Mouse (Mus musculus) CH12.LX (cell line): ENCODE data around the gene Gm5767. TPM values are rescaled to one million over a fixed set of nuclear protein-coding genes. Genes with fewer than 3 reads are reported as not detected.
A peak's percentile ranks its signal among the peaks of the same experiment; 100 is the strongest.

Experiments used
- DNase-seq: peaks from one replicate; pipeline ENCODE4 v3.0.0-alpha.2; 2013; ENCODE audit errors: extremely low read depth
- H3K27ac ChIP-seq: 2 replicates; pipeline ENCODE4 v1.5.1; 2012; ENCODE audit warnings: low read depth, mild to moderate bottlenecking, control low read depth, moderate library complexity; ENCODE audit not compliant: insufficient read depth
- H3K27me3 ChIP-seq: replicated peaks from 2 replicates; pipeline ENCODE3; 2012; ENCODE audit warnings: inconsistent platforms
- H3K36me3 ChIP-seq, 2 experiments: replicated peaks in 1 of 2; 2 replicates each; pipeline versions ENCODE3 to v1.6.1; 2012; ENCODE audit warnings: inconsistent platforms in 1 of 2, low read length in 1 of 2, mild to moderate bottlenecking in 1 of 2, mixed read lengths in 1 of 2, moderate library complexity in 1 of 2; ENCODE audit not compliant: control insufficient read depth in 1 of 2, insufficient read depth in 1 of 2
- H3K4me1 ChIP-seq, 2 experiments: 2 replicates each; pipeline ENCODE4 v1.6.1; 2012; ENCODE audit warnings: inconsistent platforms in 1 of 2, moderate library complexity in 1 of 2; ENCODE audit not compliant: insufficient read depth in 2 of 2, control insufficient read depth in 1 of 2
- H3K4me2 ChIP-seq: 2 replicates; pipeline ENCODE4 v1.6.1; 2012; ENCODE audit warnings: low read depth, mild to moderate bottlenecking, control low read depth; ENCODE audit not compliant: poor library complexity, insufficient read depth, severe bottlenecking
- H3K4me3 ChIP-seq, 3 experiments: fragments of 150-350 bp in 1 of 3; sonication (generic) in 1 of 3; replicated peaks in 1 of 3; 2 replicates each; pipeline versions ENCODE3 to v1.5.1; 2011 to 2012; ENCODE audit warnings: low read depth in 2 of 3, low read length in 2 of 3, mild to moderate bottlenecking in 2 of 3, moderate library complexity in 2 of 3, control low read depth in 1 of 3, improper control_type of control experiment in 1 of 3, inconsistent platforms in 1 of 3, mixed read lengths in 1 of 3; ENCODE audit not compliant: poor library complexity in 1 of 3
- H3K79me2 ChIP-seq: replicated peaks from 2 replicates; pipeline ENCODE4 v1.6.1; 2012; ENCODE audit warnings: mild to moderate bottlenecking, moderate library complexity; ENCODE audit not compliant: control insufficient read depth, poor library complexity, insufficient read depth, severe bottlenecking; ENCODE audit errors: extremely low read depth
- H3K9ac ChIP-seq: 2 replicates; pipeline ENCODE4 v1.6.1; 2012; ENCODE audit warnings: low read depth, mild to moderate bottlenecking, control low read depth, moderate library complexity; ENCODE audit not compliant: insufficient read depth
- H3K9me3 ChIP-seq: replicated peaks from 2 replicates; pipeline ENCODE3; 2012; ENCODE audit warnings: low read length, inconsistent platforms, mixed read lengths
- BHLHE40 ChIP-seq: IDR thresholded peaks from 2 replicates; pipeline ENCODE4 v1.6.1; 2011; ENCODE audit warnings: mild to moderate bottlenecking, low read depth, low read length, improper control_type of control experiment
- CHD1 ChIP-seq: IDR thresholded peaks from 2 replicates; pipeline ENCODE4 v1.6.1; 2012; ENCODE audit warnings: low read depth, low read length, improper control_type of control experiment, inconsistent platforms
- CHD2 ChIP-seq: IDR thresholded peaks from 2 replicates; pipeline ENCODE4 v1.6.1; 2011; ENCODE audit warnings: low read length, improper control_type of control experiment
- CTCF ChIP-seq, 2 experiments: IDR thresholded peaks in 1 of 2; conservative IDR thresholded peaks in 1 of 2; 2 replicates each; pipeline ENCODE4 v1.5.1; 2011 to 2012; ENCODE audit warnings: low read depth in 2 of 2, low read length in 2 of 2, improper control_type of control experiment in 1 of 2, inconsistent platforms in 1 of 2, mild to moderate bottlenecking in 1 of 2, moderate library complexity in 1 of 2
- E2F4 ChIP-seq: IDR thresholded peaks from 2 replicates; pipeline ENCODE4 v1.6.1; 2011; ENCODE audit warnings: low read depth, low read length, improper control_type of control experiment; ENCODE audit not compliant: insufficient replicate concordance
- ELF1 ChIP-seq: IDR thresholded peaks from 2 replicates; pipeline ENCODE4 v1.6.1; 2014; ENCODE audit warnings: low read depth, mild to moderate bottlenecking, inconsistent platforms, low read length, improper control_type of control experiment
- EP300 ChIP-seq: IDR thresholded peaks from 2 replicates; pipeline ENCODE4 v1.6.1; 2011; ENCODE audit warnings: low read length, improper control_type of control experiment
- ETS1 ChIP-seq: conservative IDR thresholded peaks from 2 replicates; pipeline ENCODE4 v1.6.1; 2012; ENCODE audit warnings: low read depth, mild to moderate bottlenecking, inconsistent platforms, low read length, improper control_type of control experiment, moderate library complexity
- GABPA ChIP-seq: IDR thresholded peaks from 2 replicates; pipeline ENCODE4 v1.6.1; 2012; ENCODE audit warnings: low read depth, low read length, improper control_type of control experiment, inconsistent platforms; ENCODE audit not compliant: insufficient replicate concordance
- HCFC1 ChIP-seq: IDR thresholded peaks from 2 replicates; pipeline ENCODE4 v1.6.1; 2012; ENCODE audit warnings: low read depth, mild to moderate bottlenecking, inconsistent platforms, low read length, improper control_type of control experiment
- IRF4 ChIP-seq: IDR thresholded peaks from 2 replicates; pipeline ENCODE4 v1.6.1; 2014; ENCODE audit warnings: low read depth, mild to moderate bottlenecking, inconsistent platforms, low read length, improper control_type of control experiment
- JUND ChIP-seq: conservative IDR thresholded peaks from 2 replicates; pipeline ENCODE4 v1.6.1; 2011; ENCODE audit warnings: low read depth, low read length, improper control_type of control experiment
- KAT2A ChIP-seq: IDR thresholded peaks from 2 replicates; pipeline ENCODE4 v1.6.1; 2012; ENCODE audit warnings: low read length, improper control_type of control experiment, inconsistent platforms; ENCODE audit not compliant: insufficient replicate concordance
- MAFK ChIP-seq: IDR thresholded peaks from 2 replicates; pipeline ENCODE4 v1.6.1; 2011; ENCODE audit warnings: low read length, improper control_type of control experiment; ENCODE audit not compliant: insufficient replicate concordance
- MAX ChIP-seq: IDR thresholded peaks from 2 replicates; pipeline ENCODE4 v1.6.1; 2011; ENCODE audit warnings: low read length, improper control_type of control experiment
- MAZ ChIP-seq: IDR thresholded peaks from 2 replicates; pipeline ENCODE4 v1.6.1; 2012; ENCODE audit warnings: low read depth, mild to moderate bottlenecking, inconsistent platforms, low read length, improper control_type of control experiment, moderate library complexity
- MEF2A ChIP-seq: IDR thresholded peaks from 2 replicates; pipeline ENCODE4 v1.6.1; 2014; ENCODE audit warnings: low read depth, mild to moderate bottlenecking, inconsistent platforms, low read length, improper control_type of control experiment, borderline replicate concordance
- MXI1 ChIP-seq: IDR thresholded peaks from 2 replicates; pipeline ENCODE4 v1.6.1; 2011; ENCODE audit warnings: mild to moderate bottlenecking, low read depth, low read length, improper control_type of control experiment
- MYC ChIP-seq: IDR thresholded peaks from 2 replicates; pipeline ENCODE4 v1.6.1; 2011; ENCODE audit warnings: low read depth, mild to moderate bottlenecking, improper control_type of control experiment, low read length
- NELFE ChIP-seq: IDR thresholded peaks from 2 replicates; pipeline ENCODE4 v1.6.1; 2011; ENCODE audit warnings: low read depth, low read length, improper control_type of control experiment
- NRF1 ChIP-seq: IDR thresholded peaks from 2 replicates; pipeline ENCODE4 v1.6.1; 2014; ENCODE audit warnings: low read depth, mild to moderate bottlenecking, inconsistent platforms, low read length, improper control_type of control experiment, moderate library complexity
- PAX5 ChIP-seq: IDR thresholded peaks from 2 replicates; pipeline ENCODE4 v1.6.1; 2012; ENCODE audit warnings: low read length, inconsistent platforms, mixed read lengths
- POLR2A ChIP-seq: IDR thresholded peaks from 2 replicates; pipeline ENCODE4 v1.6.1; 2011; ENCODE audit warnings: low read depth, mild to moderate bottlenecking, improper control_type of control experiment, low read length
- POLR2AphosphoS2 ChIP-seq: IDR thresholded peaks from 2 replicates; pipeline ENCODE4 v1.6.1; 2011; ENCODE audit warnings: low read depth, low read length, improper control_type of control experiment
- RAD21 ChIP-seq: IDR thresholded peaks from 2 replicates; pipeline ENCODE4 v1.6.1; 2011; ENCODE audit warnings: low read depth, mild to moderate bottlenecking, low read length, improper control_type of control experiment, moderate library complexity
- RCOR1 ChIP-seq: conservative IDR thresholded peaks from 2 replicates; pipeline ENCODE4 v1.6.1; 2012; ENCODE audit warnings: low read depth, mild to moderate bottlenecking, inconsistent platforms, low read length, improper control_type of control experiment
- SIN3A ChIP-seq: IDR thresholded peaks from 2 replicates; pipeline ENCODE4 v1.6.1; 2012; ENCODE audit warnings: low read length, improper control_type of control experiment, inconsistent platforms
- SMC3 ChIP-seq: IDR thresholded peaks from 2 replicates; pipeline ENCODE4 v1.6.1; 2011; ENCODE audit warnings: low read depth, low read length, improper control_type of control experiment
- TBP ChIP-seq: conservative IDR thresholded peaks from 2 replicates; pipeline ENCODE4 v1.6.1; 2011; ENCODE audit warnings: low read depth, low read length, improper control_type of control experiment
- TCF12 ChIP-seq: IDR thresholded peaks from 2 replicates; pipeline ENCODE4 v1.6.1; 2014; ENCODE audit warnings: low read depth, mild to moderate bottlenecking, inconsistent platforms, low read length, improper control_type of control experiment
- UBTF ChIP-seq: IDR thresholded peaks from 2 replicates; pipeline ENCODE4 v1.6.1; 2012; ENCODE audit warnings: low read depth, mild to moderate bottlenecking, inconsistent platforms, low read length, improper control_type of control experiment, moderate library complexity
- USF1 ChIP-seq: IDR thresholded peaks from 2 replicates; pipeline ENCODE4 v1.6.1; 2014; ENCODE audit warnings: low read depth, mild to moderate bottlenecking, inconsistent platforms, low read length, improper control_type of control experiment
- USF2 ChIP-seq: conservative IDR thresholded peaks from 2 replicates; pipeline ENCODE4 v1.6.1; 2011; ENCODE audit warnings: low read depth, low read length, improper control_type of control experiment
- ZC3H11A ChIP-seq: IDR thresholded peaks from 2 replicates; pipeline ENCODE4 v1.6.1; 2012; ENCODE audit warnings: low read depth, mild to moderate bottlenecking, inconsistent platforms, low read length, improper control_type of control experiment
- ZKSCAN1 ChIP-seq: IDR thresholded peaks from 2 replicates; pipeline ENCODE4 v1.6.1; 2012; ENCODE audit warnings: low read depth, inconsistent platforms, low read length, improper control_type of control experiment, borderline replicate concordance
- ZMIZ1 ChIP-seq: IDR thresholded peaks from 2 replicates; pipeline ENCODE4 v1.6.1; 2012; ENCODE audit warnings: low read depth, mild to moderate bottlenecking, inconsistent platforms, low read length, improper control_type of control experiment
- ZNF384 ChIP-seq: IDR thresholded peaks from 2 replicates; pipeline ENCODE4 v1.6.1; 2012; ENCODE audit warnings: low read depth, low read length, improper control_type of control experiment, inconsistent platforms
- dilution Hi-C: fragments of 300-500 bp; cut with MboI; formaldehyde crosslinking; loops from 2 replicates; pipeline ENCODE4 v1.14.3; 2020; ENCODE audit warnings: low sequenced_read_pairs; ENCODE audit not compliant: extremely low pct_unique_long_range_greater_than_20kb, extremely low pct_ligation_motif_present
- in situ Hi-C: fragments of 300-500 bp; cut with MboI; formaldehyde crosslinking; loops from 3 replicates; pipeline ENCODE4 v1.14.3; 2019; ENCODE audit warnings: low sequenced_read_pairs, low pct_ligation_motif_present, low pct_unique_long_range_greater_than_20kb, mixed read lengths
- polyA plus RNA-seq: library from polyadenylated mRNA; unstranded; fragments of >175 nt; gene quantifications from 2 replicates; pipeline ENCODE4 v1.2.1, GENCODE M21; 2012; ENCODE audit warnings: low read depth; ENCODE audit not compliant: insufficient read length
- total RNA-seq, 2 experiments: library from RNA; depleted of rRNA; stranded (reverse); fragments of 300-350 nt in 1 of 2; fragments of >200 nt in 1 of 2; gene quantifications; 2 replicates each; pipeline ENCODE4 v1.2.3; 2012 to 2014

The Gm5767 gene
- total and polyA plus RNA-seq, 3 experiments: not detected

- peaks cover 10 to 46% of the 10 kb centered on the region in 2 experiments for H3K4me1 ChIP-seq
- no peaks in the 10 kb centered on the region for H3K27me3 ChIP-seq
- peak within 1 kb of the TSS; percentile 76 to 85 (median 83) for H3K4me3 ChIP-seq
- peak; percentile 95 for DNase-seq
- H3K9ac ChIP-seq: peak within 1 kb of the TSS; percentile 93
- H3K79me2 ChIP-seq: peaks cover 55% of the 10 kb centered on the region
- H3K9me3 ChIP-seq: no peaks in the 10 kb centered on the region
- dilution Hi-C loops (no loop called here), in situ Hi-C loops (no loop called here)
- TF ChIP-seq CTCF (conservative IDR thresholded peaks at IDR 0.05 in 1 of 2, IDR thresholded peaks at IDR 0.05 in 1 of 2; ENCODE audit: low read depth in 2 of 2, low read length in 2 of 2) (peak in 1 of 2 experiments; percentile 13; a peak in 1 of 4 replicates), MAX (peak; percentile 96), SIN3A (peak; percentile 69), POLR2AphosphoS2 (peak; percentile 81; the same call in 1 of the 2 replicates), TCF12 (peak; percentile 73; the same call in 1 of the 2 replicates), ETS1 (0 out of 2 replicates have a peak, but pooled peaks have one; percentile 14), EP300 (no peak), UBTF (peak; percentile 76), NELFE (peak; percentile 63), CHD2 (peak; percentile 52; the same call in 1 of the 2 replicates), MYC (peak; percentile 94), MEF2A (no peak; the same call in 1 of the 2 replicates), IRF4 (peak; percentile 48), MXI1 (peak; percentile 95), ZNF384 (peak; percentile 96), USF2 (peak; percentile 79), ZC3H11A (no peak), E2F4 (0 out of 2 replicates have a peak, but pooled peaks have one; percentile 76), RCOR1 (no peak), HCFC1 (peak; percentile 82), JUND (no peak; the same call in 1 of the 2 replicates), PAX5 (no peak), GABPA (no peak), ELF1 (peak; percentile 96), SMC3 (no peak), RAD21 (no peak), POLR2A (peak; percentile 84), ZKSCAN1 (no peak), ZMIZ1 (peak; percentile 58), BHLHE40 (peak; percentile 80), MAFK (0 out of 2 replicates have a peak, but pooled peaks have one; percentile 23), NRF1 (peak; percentile 86), USF1 (peak; percentile 90), MAZ (no peak), KAT2A (0 out of 2 replicates have a peak, but pooled peaks have one; percentile 49), CHD1 (peak; percentile 24; the same call in 1 of the 2 replicates), TBP (peak; percentile 64)
- peak within 1 kb of the TSS; percentile 81 for H3K27ac ChIP-seq
- peak within 1 kb of the TSS; percentile 77 for H3K4me2 ChIP-seq
- peaks cover 31 to 69% of the 10 kb centered on the region in 2 experiments for H3K36me3 ChIP-seq
These were observed 43.1 kb upstream of the Gm5767 start, which contains the start of the genes Pmm2 and Tmem186 for GRCm38 (mm10) chr16:8637217-8638051. Gene Pmm2 (plus strand): TSS chr16:8637674. Gene Tmem186 (minus strand): TSS chr16:8637712.
